Mouse (Mus musculus): ENCODE data around the gene Pdzd8. TPM values are rescaled to one million over a fixed set of nuclear protein-coding genes. Genes with fewer than 3 reads are reported as not detected.

Pdzd8 gene
- polyA plus RNA-seq, 1 experiment from 2014 or later = 10.4 TPM

GRCm38 (mm10) chr19:59367892-59368291 is 22.3 kb upstream of the Pdzd8 start:
- no peaks in the 10 kb centered on the region for H3K27me3 ChIP-seq
- H3K4me3 ChIP-seq = no peak overlapping the region
- H3K4me1 ChIP-seq (replicated peaks) = no peaks in the 10 kb centered on the region
- whole genome bisulfite sequencing = 77% methylated on average over 4 of the region's 4 CpGs
- no peaks in the 10 kb centered on the region for H3K9me3 ChIP-seq
- no peak overlapping the region for H3K27ac ChIP-seq
- ATAC-seq (ENCODE audit: low FRiP score) = no peak
- no peak overlapping the region for H3K4me2 ChIP-seq
- H3K36me3 ChIP-seq = no peaks in the 10 kb centered on the region
- H3K9ac ChIP-seq = no peak overlapping the region

- no peak for ATAC-seq (ENCODE audit: low FRiP score)
- WGBS = 61% methylated on average over 3 of the region's 3 CpGs
Measured at GRCm38 (mm10) chr19:59366724-59367123, 21.1 kb upstream of the Pdzd8 start.

GRCm38 (mm10) chr19:59363666-59364065 is 18.1 kb upstream of the Pdzd8 start:
- Histone ChIP-seq H3K4me1 (replicated peaks) (no peaks in the 10 kb centered on the region), H3K36me3 (no peaks in the 10 kb centered on the region), H3K4me3 (no peak overlapping the region), H3K27me3 (no peaks in the 10 kb centered on the region), H3K9ac (no peak overlapping the region), H3K4me2 (no peak overlapping the region), H3K27ac (no peak overlapping the region), H3K9me3 (no peaks in the 10 kb centered on the region)
- no peak for ATAC-seq (ENCODE audit: low FRiP score)
- WGBS = 84% methylated on average over 3 of the region's 3 CpGs

More at GRCm38 (mm10) chr19:59366724-59367123, 21.1 kb upstream of the Pdzd8 start:
- Histone ChIP-seq H3K4me3 (no peak overlapping the region), H3K9me3 (no peaks in the 10 kb centered on the region), H3K27me3 (no peaks in the 10 kb centered on the region), H3K4me2 (no peak overlapping the region), H3K9ac (no peak overlapping the region), H3K4me1 (replicated peaks) (no peaks in the 10 kb centered on the region), H3K36me3 (no peaks in the 10 kb centered on the region), H3K27ac (no peak overlapping the region)

GRCm38 (mm10) chr19:59362646-59363045 is 17.1 kb upstream of the Pdzd8 start:
- H3K27me3 ChIP-seq = no peaks in the 10 kb centered on the region
- H3K9ac ChIP-seq = no peak overlapping the region
- H3K9me3 ChIP-seq = no peaks in the 10 kb centered on the region
- H3K36me3 ChIP-seq = no peaks in the 10 kb centered on the region
- H3K4me2 ChIP-seq = no peak overlapping the region
- no peak overlapping the region for H3K4me3 ChIP-seq
- no peak for ATAC-seq (ENCODE audit: low FRiP score)
- WGBS = 82% methylated on average over 6 of the region's 6 CpGs
- no peaks in the 10 kb centered on the region for H3K4me1 ChIP-seq (replicated peaks)
- no peak overlapping the region for H3K27ac ChIP-seq

GRCm38 (mm10) chr19:59360486-59360896 is 14.9 kb upstream of the Pdzd8 start:
- H3K4me3 ChIP-seq = no peak overlapping the region
- no peaks in the 10 kb centered on the region for H3K4me1 ChIP-seq (replicated peaks)
- no peaks in the 10 kb centered on the region for H3K27me3 ChIP-seq
- WGBS = 36% methylated on average over 2 of the region's 2 CpGs
- H3K4me2 ChIP-seq = no peak overlapping the region
- H3K27ac ChIP-seq = no peak overlapping the region
- H3K9ac ChIP-seq = no peak overlapping the region
- no peak for ATAC-seq (ENCODE audit: low FRiP score)
- no peaks in the 10 kb centered on the region for H3K36me3 ChIP-seq
- H3K9me3 ChIP-seq = no peaks in the 10 kb centered on the region

GRCm38 (mm10) chr19:59359202-59359601 is 13.6 kb upstream of the Pdzd8 start:
- H3K4me3 ChIP-seq = no peak overlapping the region
- H3K9me3 ChIP-seq = no peaks in the 10 kb centered on the region
- no peak overlapping the region for H3K27ac ChIP-seq
- ATAC-seq (ENCODE audit: low FRiP score) = no peak
- no peak overlapping the region for H3K4me2 ChIP-seq
- 82% methylated on average over 4 of the region's 4 CpGs for WGBS
- no peaks in the 10 kb centered on the region for H3K4me1 ChIP-seq (replicated peaks)
- no peak overlapping the region for H3K9ac ChIP-seq
- no peaks in the 10 kb centered on the region for H3K36me3 ChIP-seq
- no peaks in the 10 kb centered on the region for H3K27me3 ChIP-seq

- 87% methylated on average over 4 of the region's 4 CpGs for WGBS
- no peak overlapping the region for H3K4me3 ChIP-seq
- no peaks in the 10 kb centered on the region for H3K4me1 ChIP-seq (replicated peaks)
- H3K27me3 ChIP-seq = no peaks in the 10 kb centered on the region
- H3K9ac ChIP-seq = no peak overlapping the region
- H3K9me3 ChIP-seq = no peaks in the 10 kb centered on the region
- H3K4me2 ChIP-seq = no peak overlapping the region
- H3K36me3 ChIP-seq = no peaks in the 10 kb centered on the region
- no peak for ATAC-seq (ENCODE audit: low FRiP score)
- no peak overlapping the region for H3K27ac ChIP-seq
Measured at GRCm38 (mm10) chr19:59357878-59358277, 12.3 kb upstream of the Pdzd8 start.

GRCm38 (mm10) chr19:59356843-59357595 is 11.4 kb upstream of the Pdzd8 start:
- no peak overlapping the region for H3K9ac ChIP-seq
- WGBS = 83% methylated on average over 14 of the region's 14 CpGs
- H3K36me3 ChIP-seq = no peaks in the 10 kb centered on the region
- H3K4me2 ChIP-seq = no peak overlapping the region
- no peak overlapping the region for H3K4me3 ChIP-seq
- H3K27ac ChIP-seq = no peak overlapping the region
- H3K9me3 ChIP-seq = no peaks in the 10 kb centered on the region
- ATAC-seq (ENCODE audit: low FRiP score) = no peak
- no peaks in the 10 kb centered on the region for H3K27me3 ChIP-seq
- H3K4me1 ChIP-seq (replicated peaks) = no peaks in the 10 kb centered on the region

- H3K9ac ChIP-seq = no peak overlapping the region
- H3K27ac ChIP-seq = no peak overlapping the region
- no peak overlapping the region for H3K4me2 ChIP-seq
- H3K9me3 ChIP-seq = no peaks in the 10 kb centered on the region
- H3K27me3 ChIP-seq = no peaks in the 10 kb centered on the region
- H3K4me3 ChIP-seq = no peak overlapping the region
- H3K4me1 ChIP-seq (replicated peaks) = no peaks in the 10 kb centered on the region
- no peaks in the 10 kb centered on the region for H3K36me3 ChIP-seq
- ATAC-seq (ENCODE audit: low FRiP score) = no peak
- 88% methylated on average over 3 of the region's 3 CpGs for WGBS
Measured at GRCm38 (mm10) chr19:59356388-59356787, 10.8 kb upstream of the Pdzd8 start.

- no peaks in the 10 kb centered on the region for H3K9me3 ChIP-seq
- no peaks in the 10 kb centered on the region for H3K27me3 ChIP-seq
- H3K9ac ChIP-seq = no peak overlapping the region
- H3K36me3 ChIP-seq = no peaks in the 10 kb centered on the region
- H3K4me3 ChIP-seq = no peak overlapping the region
- H3K4me1 ChIP-seq (replicated peaks) = no peaks in the 10 kb centered on the region
- no peak overlapping the region for H3K27ac ChIP-seq
- 65% methylated on average over 2 of the region's 2 CpGs for WGBS
- no peak for ATAC-seq (ENCODE audit: low FRiP score)
- no peak overlapping the region for H3K4me2 ChIP-seq
Measured at GRCm38 (mm10) chr19:59354906-59355305, 9.3 kb upstream of the Pdzd8 start.

GRCm38 (mm10) chr19:59352760-59353159 is 7.2 kb upstream of the Pdzd8 start:
- ATAC-seq (ENCODE audit: low FRiP score) = no peak
- Histone ChIP-seq H3K4me1 (replicated peaks) (no peaks in the 10 kb centered on the region), H3K4me2 (no peak overlapping the region), H3K27ac (no peak overlapping the region), H3K27me3 (no peaks in the 10 kb centered on the region), H3K36me3 (no peaks in the 10 kb centered on the region), H3K9me3 (no peaks in the 10 kb centered on the region), H3K9ac (no peak overlapping the region), H3K4me3 (no peak overlapping the region)
- 84% methylated on average over 3 of the region's 3 CpGs for WGBS

- no peaks in the 10 kb centered on the region for H3K9me3 ChIP-seq
- ATAC-seq (ENCODE audit: low FRiP score) = no peak
- no peaks in the 10 kb centered on the region for H3K36me3 ChIP-seq
- no peak overlapping the region for H3K9ac ChIP-seq
- no peak overlapping the region for H3K27ac ChIP-seq
- H3K27me3 ChIP-seq = no peaks in the 10 kb centered on the region
- 71% methylated on average over 15 of the region's 15 CpGs for WGBS
- H3K4me1 ChIP-seq (replicated peaks) = peaks cover 7% of the 10 kb centered on the region
- no peak overlapping the region for H3K4me3 ChIP-seq
- no peak overlapping the region for H3K4me2 ChIP-seq
Measured at GRCm38 (mm10) chr19:59351151-59351889, 5.7 kb upstream of the Pdzd8 start.
